Mouse (Mus musculus): Measurements from ENCODE around the gene Rpgr. TPM values are rescaled to one million over a fixed set of nuclear protein-coding genes. Genes with fewer than 3 reads are reported as not detected.

Rpgr gene
- total RNA-seq, 2 experiments from 2014 or later: 7.6 to 8.7 TPM

- no peak for ATAC-seq (replicated peaks; ENCODE audit: poor library complexity, severe bottlenecking)
Observed at GRCm38 (mm10) chrX:10079981-10080380, 136.7 kb downstream of the Rpgr start.

DNA sequence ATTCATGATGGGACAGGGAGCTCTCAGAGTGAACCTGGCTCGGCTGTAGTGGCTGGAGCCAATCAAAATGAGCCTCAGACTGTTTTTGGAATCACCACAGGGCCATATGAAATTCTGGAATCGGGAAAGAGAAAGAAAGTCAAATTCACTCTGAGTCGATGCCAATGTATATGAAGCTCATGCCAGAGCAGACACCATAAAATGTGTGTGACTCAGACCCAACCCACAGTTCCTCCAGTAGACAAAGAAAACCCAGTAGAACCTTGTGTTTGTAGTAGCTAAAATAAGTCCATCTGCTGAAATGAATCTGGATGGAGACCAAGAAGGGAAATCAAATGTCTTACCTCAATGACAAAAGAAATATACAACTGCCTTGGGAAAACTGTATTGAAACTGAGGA lies 142.8 kb downstream of the Rpgr start:
- no peak for ATAC-seq (replicated peaks; ENCODE audit: poor library complexity, severe bottlenecking)

- ATAC-seq (replicated peaks; ENCODE audit: poor library complexity, severe bottlenecking): no peak
Observed at GRCm38 (mm10) chrX:10071529-10071928, 145.2 kb downstream of the Rpgr start.

DNA sequence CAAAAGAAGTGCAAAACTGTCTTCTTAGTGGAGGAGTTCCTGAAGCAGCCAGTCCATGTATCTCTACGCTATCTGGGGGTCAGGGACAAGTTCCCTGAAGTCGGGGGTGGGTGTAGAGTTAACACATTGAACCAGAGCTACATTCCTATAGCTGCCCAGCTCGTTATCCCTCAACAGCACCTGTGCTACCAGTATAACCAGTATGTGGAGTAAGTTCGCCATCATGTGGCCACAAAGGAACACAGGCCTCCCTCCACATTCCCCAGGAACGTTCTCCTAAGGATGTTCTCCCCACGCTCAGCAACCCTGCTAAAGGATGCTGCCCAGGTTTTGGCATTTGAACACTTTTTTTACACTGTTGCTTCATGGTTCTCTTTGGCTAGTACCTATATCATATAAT lies 146.0 kb downstream of the Rpgr start:
- ATAC-seq (replicated peaks; ENCODE audit: poor library complexity, severe bottlenecking): no peak

DNA sequence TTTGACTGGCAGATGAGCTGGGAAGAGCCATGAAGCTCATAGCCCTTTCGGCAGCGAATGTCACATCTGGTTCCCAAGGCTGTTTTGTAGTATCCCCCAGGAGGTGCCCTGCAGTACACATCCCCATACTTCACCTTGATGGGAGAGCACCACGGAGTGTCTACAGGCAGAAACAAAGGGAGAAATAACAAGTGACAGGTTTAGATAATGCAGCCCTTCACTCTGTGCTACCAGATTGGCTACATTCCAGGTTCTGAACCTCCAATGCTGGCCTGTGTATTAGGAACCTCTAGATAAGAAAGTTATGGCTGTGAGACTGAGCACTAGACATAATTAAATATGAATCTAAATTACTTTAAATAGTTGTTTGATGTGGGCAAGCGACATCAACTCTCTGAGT lies 147.3 kb downstream of the Rpgr start:
- no peak for ATAC-seq (replicated peaks; ENCODE audit: poor library complexity, severe bottlenecking)

DNA sequence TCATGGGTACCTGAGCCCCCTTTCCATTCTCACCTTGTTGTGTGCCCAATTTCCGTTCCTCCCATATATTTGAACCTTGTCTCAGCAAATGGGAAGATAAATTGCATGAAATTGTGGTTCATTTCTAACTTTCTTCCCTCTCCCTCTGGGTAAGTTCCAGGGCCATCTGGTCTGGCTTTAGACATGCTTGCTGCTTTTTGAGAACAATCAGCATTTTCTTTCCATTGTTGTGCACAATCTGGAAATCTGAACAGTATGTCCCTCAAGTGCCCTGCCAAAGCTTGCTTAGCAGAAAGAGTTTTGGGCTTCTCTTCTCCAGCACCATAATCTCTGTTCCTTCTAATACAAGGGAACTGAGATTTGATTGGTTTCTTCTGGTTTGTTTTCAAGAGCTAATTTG lies 152.9 kb downstream of the Rpgr start:
- no peak for ATAC-seq (replicated peaks; ENCODE audit: poor library complexity, severe bottlenecking)

GRCm38 (mm10) chrX:10063361-10063760 lies 153.4 kb downstream of the Rpgr start:
- ATAC-seq (replicated peaks; ENCODE audit: poor library complexity, severe bottlenecking): no peak

- no peak for ATAC-seq (replicated peaks; ENCODE audit: poor library complexity, severe bottlenecking)
Observed at GRCm38 (mm10) chrX:10062201-10062600, 154.5 kb downstream of the Rpgr start.

DNA sequence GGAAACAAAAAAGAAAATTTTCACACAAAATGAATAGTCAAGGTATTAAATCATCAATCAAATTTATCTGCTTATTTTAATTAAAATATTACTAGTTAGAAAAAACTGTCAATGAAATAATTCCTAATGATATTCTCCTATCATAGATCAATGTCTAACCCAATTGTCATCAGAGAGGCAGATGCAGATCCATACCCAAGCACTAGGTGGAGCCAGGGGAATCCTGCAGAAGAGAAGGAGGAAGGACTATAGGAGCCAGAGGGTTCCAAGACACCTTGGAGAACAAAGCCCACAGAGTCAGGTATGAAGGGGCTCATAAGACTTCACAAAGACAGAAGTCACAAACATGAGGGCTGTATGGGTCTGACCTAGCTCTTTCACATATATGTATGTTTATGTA lies 182.1 kb downstream of the Rpgr start:
- ATAC-seq (replicated peaks; ENCODE audit: poor library complexity, severe bottlenecking): no peak

Other genes starting within 250 kb of the Rpgr start
- not detected in 2 replicates for gene Srpx, start 99.2 kb downstream of the Rpgr start, total RNA-seq (2014; fragmentation: Nextera tagmentation)
- not detected in 2 replicates for gene Srpx, start 99.2 kb downstream of the Rpgr start, total RNA-seq (2017)
- not detected in 2 replicates for gene Otc, start 35.4 kb upstream of the Rpgr start, total RNA-seq (2014; fragmentation: Nextera tagmentation)
- gene Otc, start 35.4 kb upstream of the Rpgr start, total RNA-seq (2017): not detected in 2 replicates